Mouse (Mus musculus) intestine, postnatal 0 days (tissue): Measurements from ENCODE around the gene Fhl1. TPM values are rescaled to one million over a fixed set of nuclear protein-coding genes. Genes with fewer than 3 reads are reported as not detected.

Experiments used
- ATAC-seq: fragments of 200-750 bp; cut with Nextera tagmentation; 2 replicates; pipeline ENCODE4 v1.8.0; 2017; ENCODE audit warnings: mild to moderate bottlenecking, moderate TSS enrichment, moderate library complexity
- H3K27ac ChIP-seq: fragments of 300-500 bp; sonication (generic); 2 replicates; pipeline ENCODE4 v1.5.1; 2014; ENCODE audit warnings: mild to moderate bottlenecking, low read depth, low read length, moderate library complexity
- H3K27me3 ChIP-seq: fragments of 300-500 bp; sonication (generic); replicated peaks from 2 replicates; pipeline ENCODE4 v1.6.1; 2014; ENCODE audit warnings: low read length, mixed read lengths; ENCODE audit not compliant: control insufficient read depth, insufficient read depth
- H3K36me3 ChIP-seq: fragments of 300-500 bp; sonication (generic); 2 replicates; pipeline ENCODE4 v1.6.1; 2014; ENCODE audit warnings: mild to moderate bottlenecking, moderate library complexity; ENCODE audit not compliant: control insufficient read depth, insufficient read depth
- H3K4me1 ChIP-seq: fragments of 300-500 bp; sonication (generic); replicated peaks from 2 replicates; pipeline ENCODE4 v1.6.1; 2014; ENCODE audit warnings: antibody characterized with exemption, low read length, mixed read lengths; ENCODE audit not compliant: control insufficient read depth, insufficient read depth
- H3K4me2 ChIP-seq: fragments of 300-500 bp; sonication (generic); replicated peaks from 2 replicates; pipeline ENCODE4 v1.6.1; 2014; ENCODE audit warnings: low read depth, mild to moderate bottlenecking, moderate library complexity
- H3K4me3 ChIP-seq: fragments of 300-500 bp; sonication (generic); 2 replicates; pipeline ENCODE4 v1.5.1; 2014; ENCODE audit warnings: low read depth, low read length
- H3K9ac ChIP-seq: fragments of 300-500 bp; sonication (generic); 2 replicates; pipeline ENCODE4 v1.6.1; 2014; ENCODE audit warnings: mild to moderate bottlenecking, low read depth, low read length
- H3K9me3 ChIP-seq: fragments of 300-500 bp; sonication (generic); 2 replicates; pipeline ENCODE4 v1.6.1; 2016; ENCODE audit warnings: mixed run types; ENCODE audit not compliant: control insufficient read depth
- CTCF ChIP-seq: sonication (generic); IDR thresholded peaks from 2 replicates; pipeline ENCODE4 v1.5.1; 2016; ENCODE audit warnings: low read depth, mild to moderate bottlenecking, control low read depth, antibody characterized with exemption, moderate library complexity
- WGBS: fragments of 180-500 bp; shearing (Covaris S2); extraction: QIAGEN DNeasy Blood & Tissue Kit; methylation state at CpG from one replicate; pipeline ENCODE4 v1.1.7; 2014; 5-methylcytosine and 5-hydroxymethylcytosine counted together
- polyA plus RNA-seq: library from polyadenylated mRNA; unstranded; fragments of >200 nt; fragmentation: Nextera tagmentation; extraction: Ambion mirVana; gene quantifications from 2 replicates; pipeline ENCODE4 v1.2.1, GENCODE M21; 2015

Gene Fhl1
- polyA plus RNA-seq, 1 experiment from 2014 or later, result 95.9 TPM

DNA sequence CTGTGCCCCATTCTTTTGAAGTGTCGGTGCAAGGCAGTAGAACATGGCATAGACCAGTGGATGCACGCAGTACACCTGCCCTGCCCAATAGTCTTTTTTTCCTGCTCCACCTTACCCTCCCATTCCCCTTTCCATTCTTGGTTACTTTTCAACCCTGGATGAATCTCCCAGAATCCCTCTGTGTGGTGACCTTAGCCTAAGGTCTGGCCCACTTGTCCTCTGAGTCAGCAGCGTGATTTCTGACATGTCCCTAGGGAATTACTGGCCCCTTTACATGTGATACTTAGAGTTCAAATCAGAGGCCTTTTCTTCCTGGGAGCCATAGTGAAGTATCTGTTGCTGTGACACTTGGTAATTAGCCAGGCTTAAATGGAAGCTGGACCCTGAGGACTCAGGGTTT, 55.9 kb downstream of the Fhl1 start:
- no peak for ATAC-seq
- Histone ChIP-seq H3K9ac (no peak overlapping the region), H3K4me3 (no peak overlapping the region), H3K27me3 (no peaks in the 10 kb centered on the region), H3K4me2 (no peak overlapping the region; the same call in 1 of the 2 replicates), H3K27ac (no peak overlapping the region), H3K36me3 (no peaks in the 10 kb centered on the region; the same call in 1 of the 2 replicates), H3K9me3 (no peaks in the 10 kb centered on the region), H3K4me1 (no peaks in the 10 kb centered on the region)
- WGBS, result 67% methylated on average over 3 of the region's 3 CpGs
- TF ChIP-seq CTCF, result no peak

DNA sequence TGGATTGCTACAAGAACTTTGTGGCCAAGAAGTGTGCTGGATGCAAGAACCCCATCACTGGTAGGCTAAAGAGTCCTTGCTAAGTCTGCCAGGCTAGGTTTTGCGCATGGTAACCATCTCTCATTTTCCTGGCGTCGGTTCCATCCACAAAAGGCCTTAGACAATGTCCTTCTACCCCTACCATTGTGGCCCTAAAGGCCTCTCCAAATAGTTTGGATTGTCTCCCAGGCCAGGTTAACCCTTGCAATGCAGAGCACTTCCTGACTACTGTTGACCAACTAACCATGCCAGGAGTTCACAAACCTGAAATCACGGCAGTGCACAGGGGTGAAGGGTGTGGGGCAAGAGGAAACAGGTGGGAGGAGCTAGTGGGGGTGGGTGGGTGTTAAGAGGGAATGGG, 59.0 kb downstream of the Fhl1 start:
- TF ChIP-seq CTCF, result no peak
- Histone ChIP-seq H3K4me2 (no peak overlapping the region), H3K27me3 (no peaks in the 10 kb centered on the region), H3K27ac (no peak overlapping the region), H3K4me1 (no peaks in the 10 kb centered on the region), H3K36me3 (no peaks in the 10 kb centered on the region; the same call in 1 of the 2 replicates), H3K9me3 (no peaks in the 10 kb centered on the region), H3K4me3 (no peak overlapping the region), H3K9ac (no peak overlapping the region)
- 78% methylated on average over 4 of the region's 4 CpGs for WGBS
- no peak for ATAC-seq

DNA sequence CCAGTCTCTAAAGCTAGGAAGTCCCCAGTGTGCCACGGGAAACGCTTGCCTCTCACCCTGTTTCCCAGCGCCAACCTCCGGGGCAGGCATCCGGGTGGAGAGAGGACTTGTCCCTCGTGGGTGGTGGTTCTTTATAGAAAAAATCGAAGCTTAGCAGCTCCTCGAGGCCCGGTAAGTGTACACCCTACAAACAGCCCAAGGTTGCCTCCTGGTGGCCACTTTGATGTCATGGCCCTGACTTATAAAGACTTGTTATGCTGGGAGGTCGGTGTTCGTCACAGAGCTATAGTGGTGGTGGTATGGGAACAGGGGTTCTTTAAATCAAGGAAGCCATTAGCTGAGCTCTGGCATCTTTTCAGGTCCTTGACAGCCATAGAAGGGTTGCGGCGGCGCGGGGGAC, 59.7 kb downstream of the Fhl1 start:
- TF ChIP-seq CTCF, result peak; percentile 76
- H3K4me1 ChIP-seq, result no peaks in the 10 kb centered on the region
- H3K9ac ChIP-seq, result no peak overlapping the region
- H3K9me3 ChIP-seq, result no peaks in the 10 kb centered on the region
- peak; percentile 57; the same call in 1 of the 2 replicates for ATAC-seq
- no peak overlapping the region for H3K4me3 ChIP-seq
- no peak overlapping the region for H3K4me2 ChIP-seq
- no peaks in the 10 kb centered on the region for H3K27me3 ChIP-seq
- H3K27ac ChIP-seq, result no peak overlapping the region
- no peaks in the 10 kb centered on the region; the same call in 1 of the 2 replicates for H3K36me3 ChIP-seq
- 55% methylated on average over 15 of the region's 15 CpGs for WGBS

DNA sequence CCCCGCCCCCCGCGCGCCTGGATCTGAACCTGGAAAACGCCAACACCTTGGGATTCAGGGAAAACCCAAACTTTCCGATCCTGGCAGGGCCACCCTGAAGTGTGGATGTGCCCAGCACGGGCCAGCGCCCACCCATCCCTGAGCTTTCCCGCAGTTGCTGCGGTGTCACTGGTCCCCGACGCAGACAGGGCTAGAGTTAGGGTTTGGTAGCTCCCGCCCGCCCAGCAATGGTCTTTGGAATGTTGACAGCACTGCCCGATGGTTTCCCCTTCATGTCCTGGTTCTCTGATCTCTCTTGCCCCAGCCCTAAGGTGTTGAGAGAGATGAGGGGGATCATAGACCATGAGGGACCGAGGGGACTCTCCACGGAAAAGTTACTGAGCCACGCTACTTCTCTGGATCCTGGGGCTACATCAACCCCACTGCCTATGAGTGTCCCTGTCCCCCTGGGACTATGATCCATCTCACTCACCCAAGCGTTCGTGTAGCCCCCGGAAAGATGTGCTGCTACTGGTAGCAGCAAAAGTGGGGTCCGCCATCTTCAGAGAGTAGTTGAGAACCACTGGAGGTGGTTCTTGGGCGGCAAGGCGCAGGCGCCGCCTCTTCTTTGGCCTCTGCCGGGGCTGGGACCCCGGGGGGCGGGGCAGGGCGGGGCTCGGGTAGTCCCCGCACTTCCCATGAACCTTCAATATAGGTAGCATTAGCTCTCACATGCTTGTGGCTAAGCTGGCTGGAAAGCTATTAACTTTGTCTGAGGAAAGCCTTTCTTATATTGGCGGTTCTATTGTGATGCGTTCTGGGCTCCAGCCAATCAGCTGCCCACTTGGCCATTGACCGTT, 90.4 kb downstream of the Fhl1 start, which contains the start of gene Map7d3:
Gene Map7d3, minus strand, starts transcription at position 562 of the 839 bp plus-strand sequence.
- Histone ChIP-seq H3K9me3 (no peaks in the 10 kb centered on the region), H3K27ac (no peak within 1 kb of the TSS), H3K36me3 (no peaks in the 10 kb centered on the region), H3K4me2 (peak within 1 kb of the TSS; percentile 64), H3K27me3 (no peaks in the 10 kb centered on the region), H3K4me1 (no peaks in the 10 kb centered on the region), H3K4me3 (peak within 1 kb of the TSS; percentile 38), H3K9ac (0 out of 2 replicates have a peak within 1 kb of the TSS, but pooled peaks have one; percentile 26)
- WGBS, result 19% methylated on average over 35 of the region's 35 CpGs
- TF ChIP-seq CTCF, result no peak
- ATAC-seq, result no peak

DNA sequence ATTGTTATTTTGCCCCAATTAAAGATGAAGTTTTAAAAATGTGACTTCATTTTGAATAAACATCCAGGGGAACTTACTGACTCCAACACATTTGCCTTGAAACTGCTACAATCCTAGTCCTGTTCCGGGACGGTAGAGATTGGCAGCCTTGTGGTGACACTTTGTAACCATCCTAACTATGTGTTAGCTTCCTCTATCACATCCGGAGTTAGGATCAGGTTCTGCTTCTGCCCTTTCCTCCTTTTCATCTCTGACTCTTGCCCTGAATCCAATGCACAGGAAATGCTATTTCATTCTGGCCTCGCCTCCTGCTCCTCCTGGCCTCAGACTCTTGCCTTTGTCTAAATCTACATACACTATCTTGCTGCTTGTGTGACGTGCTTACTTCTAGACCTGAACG, 95.9 kb downstream of the Fhl1 start:
- Histone ChIP-seq H3K9ac (no peak overlapping the region), H3K4me2 (no peak overlapping the region), H3K36me3 (no peaks in the 10 kb centered on the region), H3K9me3 (no peaks in the 10 kb centered on the region), H3K4me1 (no peaks in the 10 kb centered on the region), H3K27ac (no peak overlapping the region), H3K4me3 (no peak overlapping the region), H3K27me3 (no peaks in the 10 kb centered on the region)
- TF ChIP-seq CTCF, result no peak
- 73% methylated on average over 6 of the region's 6 CpGs for WGBS
- no peak for ATAC-seq

DNA sequence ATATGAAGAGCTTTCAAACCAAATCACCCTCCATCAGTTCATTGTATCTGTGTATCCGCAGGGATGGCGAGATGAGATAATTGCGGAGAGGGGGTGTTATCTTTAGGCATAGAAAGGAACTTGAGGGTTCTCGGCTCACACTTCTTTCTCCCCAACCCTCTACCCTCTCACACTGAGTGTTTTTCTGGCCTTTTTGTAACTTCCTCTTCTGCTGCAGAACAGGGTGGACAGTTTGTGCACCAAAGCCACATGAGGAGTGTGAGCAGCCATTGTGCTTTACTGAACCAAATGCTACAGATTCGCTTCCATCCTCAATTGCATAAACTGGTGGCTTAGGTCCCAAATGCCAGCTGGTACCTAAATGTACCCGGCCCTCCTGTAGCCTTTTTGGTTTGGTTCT, 104.3 kb downstream of the Fhl1 start:
- H3K36me3 ChIP-seq, result no peaks in the 10 kb centered on the region
- 87% methylated on average over 6 of the region's 6 CpGs for WGBS
- H3K9ac ChIP-seq, result no peak overlapping the region
- H3K4me1 ChIP-seq, result no peaks in the 10 kb centered on the region
- ATAC-seq, result no peak
- TF ChIP-seq CTCF, result no peak
- H3K27ac ChIP-seq, result no peak overlapping the region
- H3K4me2 ChIP-seq, result no peak overlapping the region
- no peaks in the 10 kb centered on the region for H3K27me3 ChIP-seq
- no peaks in the 10 kb centered on the region for H3K9me3 ChIP-seq
- H3K4me3 ChIP-seq, result no peak overlapping the region
